Mouse (Mus musculus): ENCODE results near the gene Fbxw4. TPM values are rescaled to one million over a fixed set of nuclear protein-coding genes. Genes with fewer than 3 reads are reported as not detected.
"Not testable (repeated sequence)": the region's sequence is repeated elsewhere in the genome, so short reads cannot be mapped to it uniquely, and the experiment has no call there.

Fbxw4 gene
- polyA plus RNA-seq, 1 experiment: 81.4 TPM

DNA sequence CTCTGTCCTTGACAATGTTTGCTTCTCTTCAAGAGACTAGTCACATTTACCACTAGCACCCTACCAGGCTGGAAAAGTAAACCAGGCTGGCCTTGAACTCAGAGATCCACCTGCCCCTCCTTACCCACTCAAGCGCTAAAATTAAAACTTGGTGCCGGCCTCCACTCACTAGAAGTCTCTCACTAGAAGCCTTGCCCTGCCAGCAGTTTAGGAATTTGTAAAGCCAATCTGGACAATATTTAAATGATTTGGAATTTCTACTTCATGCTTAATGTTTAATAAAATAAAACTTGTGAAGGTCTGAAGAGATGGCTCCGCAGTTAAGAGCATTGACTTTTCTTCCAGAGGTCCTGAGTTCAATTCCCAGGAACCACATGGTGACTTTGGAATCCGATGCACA lies 10.3 kb downstream of the Fbxw4 start:
- peak in 1 of 2 experiments; percentile 29 for DNase-seq (ENCODE audit: low read depth in 1 of 2, low spot score in 2 of 2)
- no peak for TF ChIP-seq CTCF (IDR thresholded peaks at IDR 0.05; ENCODE audit: extremely low read depth, insufficient read depth, insufficient read length, insufficient replicate concordance)
- TF ChIP-seq POLR2A (IDR thresholded peaks at IDR 0.05; ENCODE audit: low read depth, low read length): no peak
- H3K4me3 ChIP-seq (ENCODE audit: extremely low read depth, insufficient read depth, insufficient read length): no peak overlapping the region
- WGBS: 81% methylated on average over 4 of the region's 4 CpGs
- H3K27ac ChIP-seq (ENCODE audit: insufficient read depth, low read length): no peak overlapping the region
- no peaks in the 10 kb centered on the region for H3K27me3 ChIP-seq (ENCODE audit: control insufficient read depth, insufficient read depth, low read length)
- peaks cover 2% of the 10 kb centered on the region; the same call in 1 of the 2 replicates for H3K4me1 ChIP-seq (ENCODE audit: control insufficient read depth, insufficient read depth, insufficient read length)
- H3K36me3 ChIP-seq (ENCODE audit: control insufficient read depth, insufficient read depth, low read length): no peaks in the 10 kb centered on the region

DNA sequence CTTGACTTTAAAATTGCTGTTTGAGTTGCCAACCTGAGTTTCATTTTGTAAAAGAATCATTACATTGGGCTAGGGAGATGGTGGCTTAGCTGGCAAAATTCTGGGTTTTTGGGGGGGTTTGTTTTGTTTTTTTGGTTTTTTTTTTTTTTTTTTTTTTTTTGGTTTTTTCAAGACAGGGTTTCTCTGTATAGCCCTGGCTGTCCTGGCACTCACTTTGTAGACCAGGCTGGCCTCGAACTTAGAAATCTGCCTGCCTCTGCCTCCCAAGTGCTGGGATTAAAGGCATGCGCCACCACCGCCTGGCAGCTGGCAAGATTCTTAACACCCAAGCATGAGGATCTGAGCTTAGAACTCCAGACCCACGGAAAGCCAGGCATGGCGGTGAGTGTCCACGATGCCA lies 11.6 kb downstream of the Fbxw4 start:
- not testable (repeated sequence) for DNase-seq (ENCODE audit: low read depth in 1 of 2, low spot score in 2 of 2); H3K27me3 ChIP-seq (ENCODE audit: control insufficient read depth, insufficient read depth, low read length); H3K27ac ChIP-seq (ENCODE audit: insufficient read depth, low read length); H3K4me1 ChIP-seq (ENCODE audit: control insufficient read depth, insufficient read depth, insufficient read length); H3K36me3 ChIP-seq (ENCODE audit: control insufficient read depth, insufficient read depth, low read length); H3K4me3 ChIP-seq (ENCODE audit: extremely low read depth, insufficient read depth, insufficient read length)
- 93% methylated on average over 6 of the region's 6 CpGs for WGBS

- 85% methylated on average over 4 of the region's 4 CpGs for WGBS
- no peak for TF ChIP-seq POLR2A (IDR thresholded peaks at IDR 0.05; ENCODE audit: low read depth, low read length)
- TF ChIP-seq CTCF (IDR thresholded peaks at IDR 0.05; ENCODE audit: extremely low read depth, insufficient read depth, insufficient read length, insufficient replicate concordance): no peak
Measured at GRCm38 (mm10) chr19:45646866-45647265, 13.2 kb downstream of the Fbxw4 start.

DNA sequence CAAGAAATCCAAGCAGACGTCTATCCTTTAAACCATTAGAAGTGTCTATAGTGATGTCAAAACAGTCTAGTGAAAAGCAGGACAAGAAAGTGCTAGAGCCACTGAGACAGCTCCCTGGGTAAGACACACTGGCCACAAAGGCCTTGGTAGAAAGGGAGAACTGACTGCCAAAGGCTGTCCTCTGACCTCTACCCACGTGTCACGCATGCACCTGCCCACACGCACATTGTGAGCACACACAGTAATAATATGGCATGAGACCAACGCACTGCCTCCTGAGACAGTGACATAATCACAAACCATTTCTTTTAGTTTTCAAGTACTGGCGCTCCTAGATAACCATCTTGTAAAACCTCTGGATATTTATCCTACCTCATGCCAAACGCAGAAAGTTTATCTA lies 19.4 kb downstream of the Fbxw4 start:
- TF ChIP-seq CTCF (IDR thresholded peaks at IDR 0.05; ENCODE audit: extremely low read depth, insufficient read depth, insufficient read length, insufficient replicate concordance) (no peak), POLR2A (IDR thresholded peaks at IDR 0.05; ENCODE audit: low read depth, low read length) (no peak)
- no peak for DNase-seq (ENCODE audit: low read depth in 1 of 2, low spot score in 2 of 2)
- H3K27ac ChIP-seq (ENCODE audit: insufficient read depth, low read length): no peak overlapping the region
- no peaks in the 10 kb centered on the region for H3K4me1 ChIP-seq (ENCODE audit: control insufficient read depth, insufficient read depth, insufficient read length)
- 91% methylated on average over 7 of the region's 7 CpGs for WGBS
- H3K36me3 ChIP-seq (ENCODE audit: control insufficient read depth, insufficient read depth, low read length): peaks cover under 1% of the 10 kb centered on the region; the same call in 1 of the 2 replicates
- no peak overlapping the region for H3K4me3 ChIP-seq (ENCODE audit: extremely low read depth, insufficient read depth, insufficient read length)
- H3K27me3 ChIP-seq (ENCODE audit: control insufficient read depth, insufficient read depth, low read length): no peaks in the 10 kb centered on the region

More at GRCm38 (mm10) chr19:45646866-45647265, 13.2 kb downstream of the Fbxw4 start:
- H3K27me3 ChIP-seq (ENCODE audit: control insufficient read depth, insufficient read depth, low read length): no peaks in the 10 kb centered on the region
- H3K36me3 ChIP-seq (ENCODE audit: control insufficient read depth, insufficient read depth, low read length): no peaks in the 10 kb centered on the region
- no peak overlapping the region for H3K4me3 ChIP-seq (ENCODE audit: extremely low read depth, insufficient read depth, insufficient read length)
- H3K4me1 ChIP-seq (ENCODE audit: control insufficient read depth, insufficient read depth, insufficient read length): no peaks in the 10 kb centered on the region
- DNase-seq (ENCODE audit: low read depth in 1 of 2, low spot score in 2 of 2): no peak
- H3K27ac ChIP-seq (ENCODE audit: insufficient read depth, low read length): no peak overlapping the region

DNA sequence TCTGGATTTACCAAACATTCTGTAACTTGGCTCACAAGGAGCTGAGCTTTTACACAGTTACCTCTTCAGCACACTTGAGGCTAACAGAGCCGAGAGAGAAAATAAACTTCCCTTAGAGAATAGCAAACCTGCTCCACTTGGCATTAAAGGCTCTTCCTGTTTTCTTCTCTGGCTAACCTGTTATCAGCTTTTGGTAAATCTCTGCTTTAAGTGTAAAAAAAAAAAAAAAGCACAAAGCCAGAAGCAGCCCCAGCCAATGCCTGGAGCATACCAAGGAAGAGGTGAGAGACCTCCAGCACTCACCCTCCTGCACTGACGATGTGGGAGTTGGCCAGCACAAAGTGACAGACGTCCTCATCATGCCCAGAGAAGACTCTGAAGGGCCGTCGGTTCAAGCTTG lies 24.2 kb downstream of the Fbxw4 start:
- Histone ChIP-seq H3K4me1 (ENCODE audit: control insufficient read depth, insufficient read depth, insufficient read length) (no peaks in the 10 kb centered on the region), H3K36me3 (ENCODE audit: control insufficient read depth, insufficient read depth, low read length) (peaks cover 7% of the 10 kb centered on the region), H3K27ac (ENCODE audit: insufficient read depth, low read length) (no peak overlapping the region), H3K4me3 (ENCODE audit: extremely low read depth, insufficient read depth, insufficient read length) (no peak overlapping the region), H3K27me3 (ENCODE audit: control insufficient read depth, insufficient read depth, low read length) (no peaks in the 10 kb centered on the region)
- DNase-seq (ENCODE audit: low read depth in 1 of 2, low spot score in 2 of 2): no peak
- no peak for TF ChIP-seq CTCF (IDR thresholded peaks at IDR 0.05; ENCODE audit: extremely low read depth, insufficient read depth, insufficient read length, insufficient replicate concordance)
- no peak for TF ChIP-seq POLR2A (IDR thresholded peaks at IDR 0.05; ENCODE audit: low read depth, low read length)
- WGBS: 91% methylated on average over 5 of the region's 5 CpGs

- WGBS: 42% methylated on average over 3 of the region's 3 CpGs
Measured at GRCm38 (mm10) chr19:45631584-45631983, 28.5 kb downstream of the Fbxw4 start.

GRCm38 (mm10) chr19:45630953-45631352 lies 29.2 kb downstream of the Fbxw4 start:
- 18% methylated on average over 5 of the region's 5 CpGs for WGBS
- H3K4me1 ChIP-seq (ENCODE audit: control insufficient read depth, insufficient read depth, insufficient read length): no peaks in the 10 kb centered on the region
- DNase-seq (ENCODE audit: low read depth in 1 of 2, low spot score in 2 of 2): peak in 1 of 2 experiments; percentile 8
- TF ChIP-seq CTCF (IDR thresholded peaks at IDR 0.05; ENCODE audit: extremely low read depth, insufficient read depth, insufficient read length, insufficient replicate concordance) (no peak), POLR2A (IDR thresholded peaks at IDR 0.05; ENCODE audit: low read depth, low read length) (no peak)
- no peaks in the 10 kb centered on the region for H3K27me3 ChIP-seq (ENCODE audit: control insufficient read depth, insufficient read depth, low read length)
- no peak overlapping the region for H3K27ac ChIP-seq (ENCODE audit: insufficient read depth, low read length)
- no peak overlapping the region for H3K4me3 ChIP-seq (ENCODE audit: extremely low read depth, insufficient read depth, insufficient read length)
- peaks cover 12% of the 10 kb centered on the region for H3K36me3 ChIP-seq (ENCODE audit: control insufficient read depth, insufficient read depth, low read length)

More at GRCm38 (mm10) chr19:45631584-45631983, 28.5 kb downstream of the Fbxw4 start:
- Histone ChIP-seq H3K27me3 (ENCODE audit: control insufficient read depth, insufficient read depth, low read length) (no peaks in the 10 kb centered on the region), H3K36me3 (ENCODE audit: control insufficient read depth, insufficient read depth, low read length) (peaks cover 11% of the 10 kb centered on the region), H3K4me1 (ENCODE audit: control insufficient read depth, insufficient read depth, insufficient read length) (no peaks in the 10 kb centered on the region), H3K4me3 (ENCODE audit: extremely low read depth, insufficient read depth, insufficient read length) (no peak overlapping the region), H3K27ac (ENCODE audit: insufficient read depth, low read length) (no peak overlapping the region)
- TF ChIP-seq POLR2A (IDR thresholded peaks at IDR 0.05; ENCODE audit: low read depth, low read length) (no peak), CTCF (IDR thresholded peaks at IDR 0.05; ENCODE audit: extremely low read depth, insufficient read depth, insufficient read length, insufficient replicate concordance) (no peak)
- DNase-seq (ENCODE audit: low read depth in 1 of 2, low spot score in 2 of 2): no peak

Data from spleen, adult 2 months (tissue).